Mouse (Mus musculus): Measurements from ENCODE around the gene Pou3f3. TPM values are rescaled to one million over a fixed set of nuclear protein-coding genes. Genes with fewer than 3 reads are reported as not detected.

Pou3f3 gene
- polyA plus RNA-seq, 1 experiment, result 0.18 TPM

GRCm38 (mm10) chr1:42700815-42701214 is 5.2 kb downstream of the Pou3f3 start:
- Histone ChIP-seq H3K36me3 (ENCODE audit: control insufficient read depth, insufficient read depth, low read length, poor library complexity, severe bottlenecking) (no peaks in the 10 kb centered on the region), H3K27me3 (ENCODE audit: control insufficient read depth, insufficient read depth, low read length, poor library complexity, severe bottlenecking) (peaks cover 35% of the 10 kb centered on the region), H3K4me3 (ENCODE audit: low read depth, low read length) (no peak overlapping the region), H3K9ac (ENCODE audit: low read depth, poor library complexity, severe bottlenecking) (no peak overlapping the region), H3K27ac (ENCODE audit: insufficient read depth, low read length) (no peak overlapping the region), H3K4me1 (ENCODE audit: control insufficient read depth, insufficient read depth, low read length) (no peaks in the 10 kb centered on the region), H3K9me3 (replicated peaks; ENCODE audit: control insufficient read depth, insufficient read depth, low read length, poor library complexity, severe bottlenecking) (no peaks in the 10 kb centered on the region)
- TF ChIP-seq CTCF (IDR thresholded peaks at IDR 0.05; ENCODE audit: low read depth, low read length), result no peak
- no peak for TF ChIP-seq EP300 (IDR thresholded peaks at IDR 0.05; ENCODE audit: insufficient read depth, low read depth, low read length)
- TF ChIP-seq POLR2A (IDR thresholded peaks at IDR 0.05; ENCODE audit: insufficient read depth, low read length), result no peak

- H3K4me3 ChIP-seq (ENCODE audit: low read depth, low read length), result no peak overlapping the region
- H3K27me3 ChIP-seq (ENCODE audit: control insufficient read depth, insufficient read depth, low read length, poor library complexity, severe bottlenecking), result peaks cover 25% of the 10 kb centered on the region
- H3K9me3 ChIP-seq (replicated peaks; ENCODE audit: control insufficient read depth, insufficient read depth, low read length, poor library complexity, severe bottlenecking), result no peaks in the 10 kb centered on the region
- H3K4me1 ChIP-seq (ENCODE audit: control insufficient read depth, insufficient read depth, low read length), result no peaks in the 10 kb centered on the region
- TF ChIP-seq CTCF (IDR thresholded peaks at IDR 0.05; ENCODE audit: low read depth, low read length) (no peak), POLR2A (IDR thresholded peaks at IDR 0.05; ENCODE audit: insufficient read depth, low read length) (no peak), EP300 (IDR thresholded peaks at IDR 0.05; ENCODE audit: insufficient read depth, low read depth, low read length) (no peak)
- H3K36me3 ChIP-seq (ENCODE audit: control insufficient read depth, insufficient read depth, low read length, poor library complexity, severe bottlenecking), result no peaks in the 10 kb centered on the region
- no peak overlapping the region for H3K9ac ChIP-seq (ENCODE audit: low read depth, poor library complexity, severe bottlenecking)
- no peak overlapping the region for H3K27ac ChIP-seq (ENCODE audit: insufficient read depth, low read length)
Measured at GRCm38 (mm10) chr1:42701833-42702611, 6.5 kb downstream of the Pou3f3 start.

GRCm38 (mm10) chr1:42702984-42703383 is 7.4 kb downstream of the Pou3f3 start:
- no peaks in the 10 kb centered on the region for H3K36me3 ChIP-seq (ENCODE audit: control insufficient read depth, insufficient read depth, low read length, poor library complexity, severe bottlenecking)
- no peaks in the 10 kb centered on the region for H3K9me3 ChIP-seq (replicated peaks; ENCODE audit: control insufficient read depth, insufficient read depth, low read length, poor library complexity, severe bottlenecking)
- no peak for TF ChIP-seq CTCF (IDR thresholded peaks at IDR 0.05; ENCODE audit: low read depth, low read length)
- no peak for TF ChIP-seq EP300 (IDR thresholded peaks at IDR 0.05; ENCODE audit: insufficient read depth, low read depth, low read length)
- H3K27ac ChIP-seq (ENCODE audit: insufficient read depth, low read length), result no peak overlapping the region
- H3K27me3 ChIP-seq (ENCODE audit: control insufficient read depth, insufficient read depth, low read length, poor library complexity, severe bottlenecking), result peaks cover 17% of the 10 kb centered on the region
- H3K9ac ChIP-seq (ENCODE audit: low read depth, poor library complexity, severe bottlenecking), result no peak overlapping the region
- H3K4me1 ChIP-seq (ENCODE audit: control insufficient read depth, insufficient read depth, low read length), result no peaks in the 10 kb centered on the region
- H3K4me3 ChIP-seq (ENCODE audit: low read depth, low read length), result no peak overlapping the region

- peaks cover 14% of the 10 kb centered on the region for H3K27me3 ChIP-seq (ENCODE audit: control insufficient read depth, insufficient read depth, low read length, poor library complexity, severe bottlenecking)
- no peak overlapping the region for H3K9ac ChIP-seq (ENCODE audit: low read depth, poor library complexity, severe bottlenecking)
- no peak overlapping the region for H3K27ac ChIP-seq (ENCODE audit: insufficient read depth, low read length)
- H3K4me3 ChIP-seq (ENCODE audit: low read depth, low read length), result no peak overlapping the region
- TF ChIP-seq CTCF (IDR thresholded peaks at IDR 0.05; ENCODE audit: low read depth, low read length) (no peak), EP300 (IDR thresholded peaks at IDR 0.05; ENCODE audit: insufficient read depth, low read depth, low read length) (no peak), POLR2A (IDR thresholded peaks at IDR 0.05; ENCODE audit: insufficient read depth, low read length) (no peak)
- no peaks in the 10 kb centered on the region for H3K9me3 ChIP-seq (replicated peaks; ENCODE audit: control insufficient read depth, insufficient read depth, low read length, poor library complexity, severe bottlenecking)
- no peaks in the 10 kb centered on the region for H3K36me3 ChIP-seq (ENCODE audit: control insufficient read depth, insufficient read depth, low read length, poor library complexity, severe bottlenecking)
- no peaks in the 10 kb centered on the region for H3K4me1 ChIP-seq (ENCODE audit: control insufficient read depth, insufficient read depth, low read length)
Measured at GRCm38 (mm10) chr1:42703424-42703823, 7.9 kb downstream of the Pou3f3 start.

GRCm38 (mm10) chr1:42703851-42704613 is 8.5 kb downstream of the Pou3f3 start:
- no peaks in the 10 kb centered on the region for H3K36me3 ChIP-seq (ENCODE audit: control insufficient read depth, insufficient read depth, low read length, poor library complexity, severe bottlenecking)
- no peak overlapping the region for H3K4me3 ChIP-seq (ENCODE audit: low read depth, low read length)
- peaks cover 8% of the 10 kb centered on the region for H3K27me3 ChIP-seq (ENCODE audit: control insufficient read depth, insufficient read depth, low read length, poor library complexity, severe bottlenecking)
- TF ChIP-seq CTCF (IDR thresholded peaks at IDR 0.05; ENCODE audit: low read depth, low read length), result no peak
- TF ChIP-seq EP300 (IDR thresholded peaks at IDR 0.05; ENCODE audit: insufficient read depth, low read depth, low read length), result no peak
- TF ChIP-seq POLR2A (IDR thresholded peaks at IDR 0.05; ENCODE audit: insufficient read depth, low read length), result no peak
- no peak overlapping the region for H3K9ac ChIP-seq (ENCODE audit: low read depth, poor library complexity, severe bottlenecking)
- H3K9me3 ChIP-seq (replicated peaks; ENCODE audit: control insufficient read depth, insufficient read depth, low read length, poor library complexity, severe bottlenecking), result no peaks in the 10 kb centered on the region
- H3K4me1 ChIP-seq (ENCODE audit: control insufficient read depth, insufficient read depth, low read length), result no peaks in the 10 kb centered on the region
- H3K27ac ChIP-seq (ENCODE audit: insufficient read depth, low read length), result no peak overlapping the region

Measured in ES-Bruce4 (cell line).